Mouse (Mus musculus) CD4-positive, CD25-positive, alpha-beta regulatory T cell (primary cell): ENCODE measurements around the gene Gm17727. TPM values are rescaled to one million over a fixed set of nuclear protein-coding genes. Genes with fewer than 3 reads are reported as not detected.

Experiments
- polyA plus RNA-seq: library from polyadenylated mRNA; unstranded; fragments of 100-300 nt; shearing (Covaris generic); gene quantifications from one replicate; pipeline ENCODE4 v1.2.1, GENCODE M21; 2017

Gene Gm17727
- not detected for polyA plus RNA-seq

DNA sequence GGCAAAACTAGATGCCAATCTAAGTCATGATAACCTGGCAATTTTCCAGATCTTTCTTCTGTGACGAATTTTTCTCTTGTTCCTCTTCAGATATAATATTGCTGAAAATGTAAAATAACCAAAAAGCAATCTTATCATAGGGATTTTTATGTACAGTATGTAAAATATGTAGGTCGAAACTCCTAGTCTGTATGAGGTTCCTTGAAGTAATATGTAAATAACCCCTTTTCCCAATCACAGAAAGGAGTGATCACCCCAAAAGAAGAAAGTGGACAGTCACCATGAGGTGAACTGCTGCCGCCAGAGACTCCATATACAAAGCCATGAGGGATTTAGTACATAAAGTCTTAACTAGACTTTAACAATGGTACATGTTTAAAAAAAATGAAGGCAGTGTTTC, at the start of gene Gm17727:
Gene Gm17727, minus strand, starts transcription at position 101 of the 400 bp plus-strand sequence.

DNA sequence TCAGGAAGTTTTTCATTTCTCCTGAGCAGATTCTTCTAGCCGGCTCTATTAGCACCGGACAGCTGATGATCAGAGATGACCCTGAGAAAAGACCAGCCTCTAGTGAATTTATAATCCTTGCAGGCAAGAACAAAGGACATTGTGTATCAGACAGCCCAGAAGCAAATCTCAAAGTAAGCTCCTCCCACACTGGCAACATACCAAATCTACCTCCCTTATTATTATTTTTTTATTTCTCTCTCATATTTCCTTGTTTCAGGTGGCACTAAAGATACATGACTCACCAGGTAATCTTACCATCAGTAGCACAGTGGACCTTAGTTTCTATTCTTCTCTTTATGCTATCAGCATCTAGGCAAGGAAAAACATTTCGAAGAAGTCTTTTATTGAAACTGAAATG, 12.1 kb upstream of the Gm17727 start, which contains the start of the genes Gm27235 and D730048I06Rik:
Gene Gm27235, minus strand, starts transcription at position 101 of the 400 bp plus-strand sequence.
Gene D730048I06Rik, minus strand, starts transcription at position 112 of the 400 bp plus-strand sequence.

DNA sequence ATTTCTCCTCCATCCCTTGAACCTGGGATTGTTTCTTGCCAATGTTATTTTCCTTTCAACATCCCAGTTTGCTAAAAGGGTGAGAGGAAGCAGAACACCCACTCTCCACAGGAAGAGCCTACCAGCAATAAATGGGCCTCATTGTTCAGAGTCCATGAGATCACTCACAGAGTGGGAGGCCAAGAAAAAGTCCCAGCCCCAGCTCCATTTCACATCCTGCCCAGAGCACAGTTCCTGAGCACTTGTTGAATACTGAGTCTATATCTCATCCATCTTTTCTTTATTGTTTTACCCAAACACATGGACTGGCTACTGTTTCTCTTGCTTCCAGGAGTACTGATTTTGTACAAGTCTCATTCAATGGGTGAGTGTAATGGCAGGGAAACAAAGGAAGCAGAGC, 37.2 kb downstream of the Gm17727 start, which contains the start of gene Gm17677:
Gene Gm17677, plus strand, starts transcription at position 301 of the 400 bp plus-strand sequence.

Other genes starting within 250 kb of the Gm17727 start
- 0.04 TPM for gene Ddx25, start 219.6 kb downstream of the Gm17727 start, polyA plus RNA-seq
- gene Pus3, start 219.5 kb downstream of the Gm17727 start, polyA plus RNA-seq, result 34.9 TPM
- 0.31 TPM for gene Pate2, start 207.8 kb downstream of the Gm17727 start, polyA plus RNA-seq
- 6.3 TPM for gene Hyls1, start 207.7 kb downstream of the Gm17727 start, polyA plus RNA-seq
- gene Pate4, start 166.2 kb downstream of the Gm17727 start, polyA plus RNA-seq, result not detected
- not detected for gene Pate3, start 129.9 kb downstream of the Gm17727 start, polyA plus RNA-seq
- not detected for gene Pate1, start 90.7 kb downstream of the Gm17727 start, polyA plus RNA-seq
- gene Gm17677, start 37.1 kb downstream of the Gm17727 start, polyA plus RNA-seq, result not detected
- not detected for gene Gm27235, start 12.0 kb upstream of the Gm17727 start, polyA plus RNA-seq
- not detected for gene D730048I06Rik, start 12.0 kb upstream of the Gm17727 start, polyA plus RNA-seq
- not detected for gene 9230110F15Rik, start 66.0 kb upstream of the Gm17727 start, polyA plus RNA-seq
- not detected for gene 9230113P08Rik, start 130.3 kb upstream of the Gm17727 start, polyA plus RNA-seq